Comparison of ENCODE assay signal across 8 mouse cellular contexts in the genomic region with DNA sequence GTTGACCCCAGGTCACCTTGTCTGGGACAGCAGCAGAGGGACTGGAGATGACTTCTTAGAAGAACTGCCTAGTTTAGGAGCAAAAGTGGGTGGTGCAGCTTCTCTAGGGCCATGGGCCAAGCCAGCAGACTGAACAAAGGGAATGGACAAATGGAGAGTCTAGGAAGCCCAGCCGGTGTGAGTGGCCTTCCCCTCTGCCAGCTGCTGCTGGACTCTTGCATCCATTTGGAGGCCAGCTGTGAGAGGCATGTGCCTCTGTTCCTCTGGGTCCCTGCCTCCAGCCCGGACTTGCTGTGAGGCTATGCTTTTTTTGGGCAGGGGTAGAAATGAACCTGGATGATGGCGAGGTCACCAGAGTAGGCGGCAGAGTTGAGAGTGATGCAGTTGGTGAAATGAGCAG. TPM values are rescaled to one million over a fixed set of nuclear protein-coding genes. Genes with fewer than 3 reads are reported as not detected.
DNase-seq lines count a peak whose midpoint lies in the region; ATAC-seq and TF ChIP-seq lines count a peak whose summit lies in the region.

A gene (minus strand): TSS at position 152 of the 400 bp plus-strand sequence.

- H3K9me3 ChIP-seq in kidney, embryonic 15.5 days (replicated peaks): no peaks in the 10 kb centered on the region
- H3K9me3 ChIP-seq in intestine, embryonic 15.5 days: no peaks in the 10 kb centered on the region
- no peaks in the 10 kb centered on the region for H3K9me3 ChIP-seq in stomach, postnatal 0 days (ENCODE audit: control insufficient read depth, low read length)
- H3K9me3 ChIP-seq in forebrain, embryonic 15.5 days: no peaks in the 10 kb centered on the region

- 62% methylated on average over 4 of the region's 4 CpGs for WGBS in kidney, embryonic 15.5 days
- WGBS in intestine, embryonic 15.5 days: 79% methylated on average over 4 of the region's 4 CpGs
- 80% methylated on average over 4 of the region's 4 CpGs for WGBS in stomach, postnatal 0 days
- WGBS in forebrain, embryonic 15.5 days: 87% methylated on average over 4 of the region's 4 CpGs

- no peak within 1 kb of the TSS for H3K27ac ChIP-seq in kidney, embryonic 15.5 days
- peak within 1 kb of the TSS; percentile 99 for H3K27ac ChIP-seq in embryonic fibroblast, embryonic 13.5 days (ENCODE audit: insufficient read depth, low read length)
- no peak within 1 kb of the TSS for H3K27ac ChIP-seq in intestine, embryonic 15.5 days
- H3K27ac ChIP-seq in stomach, postnatal 0 days (replicated peaks): no peak within 1 kb of the TSS
- H3K27ac ChIP-seq in forebrain, embryonic 15.5 days (replicated peaks): no peak within 1 kb of the TSS

- no peak within 1 kb of the TSS for H3K9ac ChIP-seq in kidney, embryonic 15.5 days
- H3K9ac ChIP-seq in intestine, embryonic 15.5 days: no peak within 1 kb of the TSS
- no peak within 1 kb of the TSS for H3K9ac ChIP-seq in stomach, postnatal 0 days (ENCODE audit: low read length)
- H3K9ac ChIP-seq in forebrain, embryonic 15.5 days (replicated peaks): no peak within 1 kb of the TSS

- peaks cover 4% of the 10 kb centered on the region; the same call in 1 of the 2 replicates for H3K4me1 ChIP-seq in kidney, embryonic 15.5 days
- H3K4me1 ChIP-seq in embryonic fibroblast, embryonic 13.5 days (ENCODE audit: control insufficient read depth, insufficient read depth, low read length): peaks cover 20% of the 10 kb centered on the region
- no peaks in the 10 kb centered on the region for H3K4me1 ChIP-seq in intestine, embryonic 15.5 days (replicated peaks)
- H3K4me1 ChIP-seq in stomach, postnatal 0 days (replicated peaks; ENCODE audit: control insufficient read depth, insufficient read depth): no peaks in the 10 kb centered on the region
- H3K4me1 ChIP-seq in forebrain, embryonic 15.5 days: peaks cover 11% of the 10 kb centered on the region

- no peak for TF ChIP-seq POLR2A in embryonic fibroblast, embryonic 13.5 days (IDR thresholded peaks at IDR 0.05; ENCODE audit: low read depth, low read length)

- no peaks in the 10 kb centered on the region for H3K27me3 ChIP-seq in kidney, embryonic 15.5 days
- no peaks in the 10 kb centered on the region for H3K27me3 ChIP-seq in intestine, embryonic 15.5 days (replicated peaks)
- H3K27me3 ChIP-seq in stomach, postnatal 0 days (ENCODE audit: control insufficient read depth, insufficient read depth, low read length): no peaks in the 10 kb centered on the region
- H3K27me3 ChIP-seq in forebrain, embryonic 15.5 days: no peaks in the 10 kb centered on the region

- no peak for ATAC-seq in kidney, embryonic 15.5 days (replicated peaks; ENCODE audit: low FRiP score)
- no peak for ATAC-seq in activated CD4-positive, CD25-positive, alpha-beta regulatory T cell, adult 4 months
- ATAC-seq in intestine, embryonic 15.5 days: no peak
- no peak for ATAC-seq in stomach, postnatal 0 days (ENCODE audit: low FRiP score, low TSS enrichment)
- no peak for ATAC-seq in forebrain, embryonic 15.5 days (replicated peaks)

- TF ChIP-seq CTCF in embryonic fibroblast, embryonic 13.5 days (IDR thresholded peaks at IDR 0.05; ENCODE audit: borderline replicate concordance, insufficient read depth, low read length): no peak
- TF ChIP-seq CTCF in stomach, postnatal 0 days (IDR thresholded peaks at IDR 0.05; ENCODE audit: low read depth): no peak

- no peak for DNase-seq in kidney, postnatal 10 days
- no peak for DNase-seq in stomach, postnatal 0 days (ENCODE audit: low spot score)
- no peak for DNase-seq in urinary bladder, adult 18-20 months (ENCODE audit: low spot score in 2 of 2)

- no peaks in the 10 kb centered on the region for H3K36me3 ChIP-seq in kidney, embryonic 15.5 days
- no peaks in the 10 kb centered on the region for H3K36me3 ChIP-seq in intestine, embryonic 15.5 days
- H3K36me3 ChIP-seq in stomach, postnatal 0 days (ENCODE audit: control insufficient read depth, insufficient read depth, low read length): no peaks in the 10 kb centered on the region
- H3K36me3 ChIP-seq in forebrain, embryonic 15.5 days: no peaks in the 10 kb centered on the region

- TF ChIP-seq EP300 in stomach, postnatal 0 days (optimal IDR thresholded peaks at IDR 0.05): no peak

- H3K4me2 ChIP-seq in kidney, embryonic 15.5 days: no peak within 1 kb of the TSS
- H3K4me2 ChIP-seq in intestine, embryonic 15.5 days (replicated peaks): no peak within 1 kb of the TSS
- H3K4me2 ChIP-seq in stomach, postnatal 0 days (replicated peaks; ENCODE audit: low read depth): no peak within 1 kb of the TSS
- H3K4me2 ChIP-seq in forebrain, embryonic 15.5 days (replicated peaks): no peak within 1 kb of the TSS

- H3K4me3 ChIP-seq in kidney, embryonic 15.5 days (replicated peaks): no peak within 1 kb of the TSS
- no peak within 1 kb of the TSS for H3K4me3 ChIP-seq in embryonic fibroblast, embryonic 13.5 days (ENCODE audit: insufficient read depth, low read length)
- H3K4me3 ChIP-seq in intestine, embryonic 15.5 days (replicated peaks): no peak within 1 kb of the TSS
- no peak within 1 kb of the TSS for H3K4me3 ChIP-seq in stomach, postnatal 0 days (ENCODE audit: low read depth, low read length)
- H3K4me3 ChIP-seq in forebrain, embryonic 15.5 days: no peak within 1 kb of the TSS

RNA-seq across cellular contexts. Expression of the gene that starts here (rescaled TPM):
- polyA plus RNA-seq in kidney, embryonic 15.5 days (2015; fragmentation: Nextera tagmentation; extraction: Ambion mirVana): 23.5 and 24.5 TPM in 2 replicates
- 10 to 100 TPM; 17.9 to 20.7 TPM for polyA plus RNA-seq in activated CD4-positive, CD25-positive, alpha-beta regulatory T cell, adult 4 months (2017; shearing (Covaris generic))
- polyA plus RNA-seq in embryonic fibroblast, embryonic 13.5 days (2011; ENCODE audit: insufficient read length, low read depth, missing spikeins): 50.8 and 52.7 TPM in 2 replicates
- polyA plus RNA-seq in intestine, embryonic 15.5 days (2015; fragmentation: Nextera tagmentation; extraction: Ambion mirVana): 16.2 and 16.9 TPM in 2 replicates
- polyA plus RNA-seq in stomach, postnatal 0 days (2015; fragmentation: Nextera tagmentation; extraction: Ambion mirVana): 10.9 and 11.5 TPM in 2 replicates
- polyA plus RNA-seq in forebrain, embryonic 15.5 days (2015; fragmentation: Nextera tagmentation; extraction: Ambion mirVana): 8.0 TPM in 2 replicates
